Mouse (Mus musculus) small intestine, adult 2 months (tissue): ENCODE data around the gene Cyren.

Experiments
- CTCF ChIP-seq: fragments of 200-500 bp; IDR thresholded peaks from 2 replicates; pipeline ENCODE4 v1.5.1; 2012; ENCODE audit warnings: low read depth, mild to moderate bottlenecking, control low read depth, inconsistent platforms, low read length, moderate library complexity, mixed read lengths; ENCODE audit not compliant: insufficient replicate concordance, insufficient read length; ENCODE audit errors: extremely low read depth
- POLR2A ChIP-seq: fragments of 200-500 bp; IDR thresholded peaks from 2 replicates; pipeline ENCODE4 v1.6.1; 2012; ENCODE audit warnings: low read depth, mild to moderate bottlenecking, control low read depth, inconsistent platforms, low read length, moderate library complexity

DNA sequence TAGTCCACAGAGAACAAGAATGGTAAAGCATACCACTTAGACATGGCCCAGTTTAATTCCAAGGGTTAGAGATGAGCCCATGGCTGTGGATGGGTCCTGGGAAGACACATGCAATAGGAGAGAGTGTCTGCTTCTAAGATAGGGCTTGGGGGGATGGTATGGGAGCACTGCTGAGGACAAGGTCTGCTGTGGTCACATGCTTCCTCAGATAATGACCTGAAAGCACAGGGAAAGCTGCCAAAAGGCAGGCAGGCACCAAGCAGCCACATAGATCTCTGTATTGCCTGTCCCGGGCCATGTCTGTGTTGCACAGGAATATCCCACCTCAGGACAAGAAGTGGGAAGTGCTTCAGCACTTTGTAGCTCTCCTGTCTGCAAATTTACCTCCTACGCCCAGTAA is 21.3 kb upstream of the Cyren start:
- TF ChIP-seq CTCF (no peak), POLR2A (no peak)
